Mouse (Mus musculus): Measurements from ENCODE around the gene Nos1.
A peak's percentile ranks its signal among the peaks of the same experiment; 100 is the strongest.

Nos1 gene

DNA sequence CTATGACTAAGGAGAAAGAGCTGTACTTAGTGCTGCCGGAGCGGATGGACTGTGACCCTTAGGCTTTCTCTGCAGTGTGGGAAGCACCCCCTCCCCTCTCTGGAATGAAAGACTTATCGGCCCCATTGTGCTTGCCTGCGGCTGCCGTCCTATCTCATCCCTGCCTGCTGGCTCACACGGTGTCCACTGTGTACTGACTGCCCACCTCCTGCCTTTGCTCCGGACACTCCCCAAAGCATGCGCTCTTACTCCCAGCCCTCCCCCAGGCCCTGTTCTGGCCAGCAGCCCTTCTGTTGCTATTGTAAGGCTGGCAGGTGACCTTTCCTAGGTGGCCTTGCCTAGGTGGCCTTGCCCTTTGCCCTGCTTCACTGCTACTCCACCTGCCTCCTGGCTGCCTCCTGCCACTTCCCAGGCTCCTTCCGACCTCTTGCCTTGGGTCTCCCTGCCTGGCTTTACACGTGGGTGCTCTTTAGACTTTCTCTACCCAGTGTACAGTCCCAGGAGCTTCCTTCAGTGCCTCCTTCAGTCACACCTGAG lies 216.7 kb downstream of the Nos1 start:
- no peak for DNase-seq (ENCODE audit: low spot score in 2 of 2)

DNA sequence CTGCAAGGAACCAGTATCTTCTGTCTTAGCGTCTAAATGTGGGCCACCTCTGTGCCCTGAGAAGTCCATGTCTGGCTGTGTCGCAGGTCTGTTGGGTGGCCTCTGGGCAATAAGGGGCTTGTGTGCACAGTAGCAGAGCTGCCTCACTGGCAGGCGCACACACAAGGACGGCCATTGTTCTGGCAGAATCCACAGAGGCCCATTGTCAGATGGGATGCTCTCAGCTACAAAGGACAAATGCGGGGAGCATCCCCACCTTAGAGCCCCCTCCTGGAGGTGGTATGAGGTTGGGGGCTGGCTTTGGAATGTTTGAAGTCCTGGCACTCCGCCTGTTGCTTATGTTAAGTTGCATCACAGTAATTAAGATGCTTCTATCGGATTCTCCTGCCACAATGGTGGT lies 218.2 kb downstream of the Nos1 start:
- DNase-seq (ENCODE audit: low spot score in 2 of 2), result peak in 1 of 2 experiments; percentile 28

DNA sequence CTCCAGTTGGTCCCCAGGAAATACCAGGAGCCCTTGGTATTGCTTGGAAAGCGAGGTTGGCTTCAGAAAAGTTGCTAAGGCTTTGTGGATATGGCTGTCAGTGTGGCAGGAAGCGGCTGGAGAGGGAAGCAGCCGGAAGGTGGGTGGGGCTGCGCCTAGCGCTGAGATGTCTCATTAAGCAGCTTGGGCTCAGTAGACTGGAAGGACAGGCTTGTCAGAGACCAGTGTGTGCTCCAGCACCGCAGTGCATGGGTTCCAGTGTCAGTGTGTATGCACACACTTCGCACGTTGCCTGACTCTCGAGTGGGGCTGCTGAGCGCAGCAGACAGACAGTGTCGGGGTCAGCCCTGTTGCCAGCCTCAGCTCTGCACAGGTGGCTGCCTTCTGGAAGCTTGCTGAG lies 218.8 kb downstream of the Nos1 start:
- peak; percentile 51 to 58 for DNase-seq (ENCODE audit: low spot score in 2 of 2)

DNA sequence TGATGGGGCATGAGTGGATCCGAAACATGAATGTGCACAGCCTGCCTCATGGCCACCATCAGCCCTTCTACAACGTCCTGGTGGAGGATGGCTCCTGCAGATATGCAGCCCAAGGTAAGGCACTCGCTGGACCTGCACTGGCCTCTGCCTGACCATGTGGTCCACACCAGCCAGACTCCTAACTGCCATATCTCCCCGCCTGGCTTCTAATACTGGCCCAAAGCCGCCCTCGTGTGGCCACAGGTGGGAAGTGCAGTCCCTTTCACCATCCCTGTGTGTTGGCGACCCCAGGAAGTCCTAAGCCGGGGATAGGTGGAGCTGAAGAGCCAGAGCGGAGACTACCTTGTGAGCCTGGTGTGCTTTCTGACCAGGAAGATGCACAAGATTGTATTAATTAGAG lies 221.2 kb downstream of the Nos1 start:
- peak; percentile 68 to 70 for DNase-seq (ENCODE audit: low spot score in 2 of 2)

DNA sequence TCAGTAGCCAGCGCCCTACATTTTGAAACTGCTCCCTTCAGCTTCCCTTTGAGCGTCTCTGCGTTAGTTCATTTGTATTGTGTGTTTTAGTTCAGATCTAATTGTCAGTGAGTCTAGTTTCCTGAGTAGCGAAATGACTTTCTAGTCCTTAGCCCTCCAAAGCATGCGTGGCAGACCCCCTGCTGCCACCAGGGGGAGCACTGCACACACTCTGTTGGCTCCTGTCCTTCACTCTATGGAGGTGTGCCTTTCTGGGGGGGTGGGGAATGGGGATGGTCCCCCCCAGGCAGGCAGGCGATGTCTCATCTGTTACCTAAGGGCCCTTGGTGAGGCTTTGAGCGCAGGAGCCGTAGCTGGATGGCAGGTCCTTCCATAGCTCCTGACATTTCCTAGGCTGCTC lies 223.8 kb downstream of the Nos1 start:
- peak; percentile 61 to 70 for DNase-seq (ENCODE audit: low spot score in 2 of 2)

DNA sequence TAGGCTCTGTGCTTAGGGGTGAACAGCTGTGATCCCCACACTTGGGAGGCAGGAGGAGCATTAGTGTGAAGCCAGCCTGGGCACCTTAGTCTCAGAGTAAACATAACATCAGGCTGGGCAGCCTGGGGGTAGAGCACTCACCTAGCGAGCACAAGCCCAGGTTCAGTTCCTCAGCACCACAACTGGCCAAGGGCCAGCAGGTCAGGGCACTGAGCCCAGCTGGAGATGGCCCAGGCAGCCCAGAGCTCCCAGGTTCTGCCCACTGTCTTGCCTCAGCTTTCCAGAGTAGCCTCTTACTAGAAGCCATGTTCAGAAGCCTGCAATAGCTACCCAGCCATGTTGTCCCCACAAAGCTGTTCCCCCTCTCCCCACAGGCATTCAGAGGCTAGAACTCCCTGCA lies 224.9 kb downstream of the Nos1 start:
- no peak for DNase-seq (ENCODE audit: low spot score in 2 of 2)

DNA sequence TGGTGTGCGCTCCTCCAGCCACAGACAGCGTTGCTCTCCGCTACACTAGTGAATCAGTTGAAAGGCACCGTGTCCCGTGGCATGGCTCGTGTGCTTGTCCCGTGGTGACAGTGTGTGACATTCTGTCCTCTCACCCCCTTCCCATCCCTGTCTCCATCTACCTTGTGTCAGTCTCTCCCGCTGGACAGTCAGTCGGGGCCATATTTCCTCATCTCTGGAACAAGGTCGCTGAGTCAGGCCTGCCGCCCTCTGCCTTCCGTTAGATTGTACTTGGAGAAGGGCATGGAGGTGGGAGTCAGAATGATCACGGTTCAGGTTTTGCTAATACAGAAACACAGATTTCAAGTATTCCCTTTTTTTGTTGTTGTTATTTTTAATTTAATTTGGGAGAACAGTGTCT lies 227.5 kb downstream of the Nos1 start:
- no peak for DNase-seq (ENCODE audit: low spot score in 2 of 2)

Measured in frontal cortex, postnatal 36 days (tissue).